Mouse (Mus musculus) kidney, adult 2 months (tissue): ENCODE data around the gene Ptprs. TPM values are rescaled to one million over a fixed set of nuclear protein-coding genes. Genes with fewer than 3 reads are reported as not detected.
"Not testable (repeated sequence)": the region's sequence is repeated elsewhere in the genome, so short reads cannot be mapped to it uniquely, and the experiment has no call there.

Experiments
- DNase-seq: peaks from one replicate; pipeline ENCODE4 v3.0.0; 2021
- H3K27ac ChIP-seq: fragments of 200-500 bp; 2 replicates; pipeline ENCODE4 v1.5.1; 2012; ENCODE audit warnings: low read depth, low read length, control low read depth, inconsistent platforms; ENCODE audit not compliant: insufficient read depth
- H3K27me3 ChIP-seq: fragments of 200-500 bp; replicated peaks from 2 replicates; pipeline ENCODE4 v1.6.1; 2012; ENCODE audit warnings: mild to moderate bottlenecking, moderate library complexity, low read length, inconsistent platforms; ENCODE audit not compliant: control insufficient read depth, insufficient read depth
- H3K36me3 ChIP-seq: fragments of 200-500 bp; 2 replicates; pipeline ENCODE4 v1.6.1; 2012; ENCODE audit warnings: mild to moderate bottlenecking, moderate library complexity, low read length, inconsistent platforms; ENCODE audit not compliant: control insufficient read depth, insufficient read depth
- H3K4me1 ChIP-seq: fragments of 200-500 bp; 2 replicates; pipeline ENCODE4 v1.6.1; 2011; ENCODE audit warnings: low read length; ENCODE audit not compliant: control insufficient read depth, insufficient read depth
- H3K4me3 ChIP-seq: fragments of 200-500 bp; 2 replicates; pipeline ENCODE4 v1.5.1; 2011; ENCODE audit warnings: mild to moderate bottlenecking, low read depth, low read length, control low read depth; ENCODE audit not compliant: insufficient read depth
- CTCF ChIP-seq: fragments of 200-500 bp; conservative IDR thresholded peaks from 2 replicates; pipeline ENCODE4 v1.5.1; 2011; ENCODE audit warnings: low read depth, mild to moderate bottlenecking, control low read depth, low read length, moderate library complexity, mixed read lengths; ENCODE audit not compliant: insufficient read depth, insufficient read length
- POLR2A ChIP-seq: fragments of 200-500 bp; IDR thresholded peaks from one replicate; pipeline ENCODE4 v1.6.1; 2011; ENCODE audit warnings: low read depth, low read length, control low read depth
- WGBS: fragments of 180-500 bp; shearing (Covaris S2); methylation state at CpG from one replicate; pipeline ENCODE4 v1.1.7; 2018; 5-methylcytosine and 5-hydroxymethylcytosine counted together
- polyA plus RNA-seq: library from polyadenylated mRNA; depleted of rRNA; stranded (reverse); fragments of >200 nt; gene quantifications from 2 replicates; pipeline ENCODE4 v1.2.3, GENCODE M21; 2012

Ptprs gene
- polyA plus RNA-seq, 1 experiment = 38.8 TPM

DNA sequence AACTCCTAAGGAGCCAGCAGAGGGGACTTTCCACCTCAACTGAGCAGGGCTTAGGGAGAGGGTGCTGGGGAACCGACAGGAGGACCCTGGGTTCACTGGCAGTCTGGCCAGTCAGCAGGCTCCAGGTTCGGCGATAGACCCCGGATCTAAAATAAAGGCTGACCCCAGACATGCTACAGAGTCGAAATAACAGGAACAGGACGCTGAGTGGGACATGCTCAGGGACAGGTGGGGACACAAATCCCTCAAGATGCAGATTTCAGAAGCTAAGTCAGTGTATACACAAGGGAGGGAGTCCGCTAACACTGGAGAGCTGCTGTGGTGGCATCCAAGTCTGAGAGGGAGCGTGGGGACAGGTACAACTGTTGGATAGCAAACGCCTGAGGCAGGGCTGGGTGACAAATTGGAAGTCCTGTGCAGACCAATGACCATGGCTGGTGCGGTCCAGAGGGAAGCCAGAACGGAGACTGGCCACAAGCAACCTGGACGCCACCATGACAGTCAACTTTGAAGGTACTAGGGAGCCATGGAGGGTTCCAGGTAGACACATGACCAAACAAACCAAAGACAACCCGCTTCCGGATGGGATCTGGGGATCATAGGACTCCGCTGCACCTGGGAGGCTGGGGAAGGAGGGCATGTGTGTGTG, 30.3 kb upstream of the Ptprs start:
- DNase-seq = no peak
- TF ChIP-seq CTCF (no peak), POLR2A (no peak)
- Histone ChIP-seq H3K27ac (no peak overlapping the region), H3K36me3 (no peaks in the 10 kb centered on the region), H3K4me3 (0 out of 2 replicates have a peak overlapping the region, but pooled peaks have one; percentile 58), H3K27me3 (no peaks in the 10 kb centered on the region), H3K4me1 (no peaks in the 10 kb centered on the region)
- WGBS = 66% methylated on average over 15 of the region's 15 CpGs

- no peak for DNase-seq
- no peaks in the 10 kb centered on the region for H3K4me1 ChIP-seq
- H3K4me3 ChIP-seq = no peak overlapping the region
- WGBS = 90% methylated on average over 10 of the region's 10 CpGs
- no peak overlapping the region for H3K27ac ChIP-seq
- no peak for TF ChIP-seq CTCF
- TF ChIP-seq POLR2A = no peak
- no peaks in the 10 kb centered on the region for H3K27me3 ChIP-seq
- H3K36me3 ChIP-seq = no peaks in the 10 kb centered on the region
Observed at GRCm38 (mm10) chr17:56505401-56505800, 29.1 kb upstream of the Ptprs start.

- Histone ChIP-seq H3K27ac (no peak overlapping the region), H3K27me3 (no peaks in the 10 kb centered on the region), H3K36me3 (no peaks in the 10 kb centered on the region), H3K4me3 (no peak overlapping the region), H3K4me1 (no peaks in the 10 kb centered on the region)
- TF ChIP-seq POLR2A (no peak), CTCF (no peak)
- 34% methylated on average over 9 of the region's 9 CpGs for WGBS
- peak; percentile 40 for DNase-seq
Observed at GRCm38 (mm10) chr17:56502526-56502925, 26.2 kb upstream of the Ptprs start.

- H3K4me3 ChIP-seq, H3K4me1 ChIP-seq, DNase-seq, H3K27ac ChIP-seq, H3K27me3 ChIP-seq, H3K36me3 ChIP-seq: not testable (repeated sequence)
- WGBS = 48% methylated on average over 2 of the region's 2 CpGs
Observed at GRCm38 (mm10) chr17:56501635-56502400, 25.5 kb upstream of the Ptprs start.

DNA sequence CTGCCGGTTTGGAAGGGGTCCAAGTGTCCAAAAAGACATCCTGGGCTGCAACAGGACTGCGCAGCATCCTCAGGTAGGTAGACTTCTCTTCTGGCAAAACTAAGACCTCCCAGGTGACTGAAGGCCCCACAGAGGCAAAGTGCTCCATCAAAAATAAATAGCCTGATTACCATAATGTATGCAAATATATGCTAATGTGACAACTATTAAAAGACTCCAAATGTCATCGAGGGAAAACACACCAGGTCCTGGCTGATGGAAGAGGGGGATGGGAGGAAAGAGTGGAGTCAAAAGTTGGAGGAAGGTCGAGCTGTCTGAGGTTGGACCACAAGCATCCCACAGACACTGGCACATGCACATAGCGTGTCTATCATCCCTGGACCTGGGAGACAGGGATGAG, 22.9 kb upstream of the Ptprs start:
- Histone ChIP-seq H3K27ac (no peak overlapping the region), H3K36me3 (no peaks in the 10 kb centered on the region), H3K4me3 (no peak overlapping the region), H3K27me3 (no peaks in the 10 kb centered on the region), H3K4me1 (no peaks in the 10 kb centered on the region)
- no peak for DNase-seq
- WGBS = 75% methylated on average over 5 of the region's 5 CpGs
- TF ChIP-seq POLR2A (no peak), CTCF (no peak)

GRCm38 (mm10) chr17:56494480-56494879, 18.2 kb upstream of the Ptprs start:
- H3K36me3 ChIP-seq = no peaks in the 10 kb centered on the region
- WGBS = 71% methylated on average over 2 of the region's 2 CpGs
- H3K27me3 ChIP-seq = no peaks in the 10 kb centered on the region
- TF ChIP-seq POLR2A = no peak
- TF ChIP-seq CTCF = no peak
- no peaks in the 10 kb centered on the region for H3K4me1 ChIP-seq
- no peak overlapping the region for H3K27ac ChIP-seq
- no peak overlapping the region for H3K4me3 ChIP-seq
- DNase-seq = no peak

GRCm38 (mm10) chr17:56493841-56494240, 17.6 kb upstream of the Ptprs start:
- WGBS = 96% methylated on average over 2 of the region's 2 CpGs
- TF ChIP-seq CTCF (no peak), POLR2A (no peak)

More at GRCm38 (mm10) chr17:56493841-56494240, 17.6 kb upstream of the Ptprs start:
- Histone ChIP-seq H3K4me3 (no peak overlapping the region), H3K27ac (no peak overlapping the region), H3K27me3 (no peaks in the 10 kb centered on the region), H3K36me3 (no peaks in the 10 kb centered on the region), H3K4me1 (no peaks in the 10 kb centered on the region)
- DNase-seq = no peak
